Mouse (Mus musculus) brown adipose tissue, adult 24 weeks (tissue): ENCODE results near the gene Metrnl. TPM values are rescaled to one million over a fixed set of nuclear protein-coding genes. Genes with fewer than 3 reads are reported as not detected.
A peak's percentile ranks its signal among the peaks of the same experiment; 100 is the strongest.
"Not testable (repeated sequence)": the region's sequence is repeated elsewhere in the genome, so short reads cannot be mapped to it uniquely, and the experiment has no call there.

Source experiments
- H3K27ac ChIP-seq: fragments of 200-500 bp; replicated peaks from 2 replicates; pipeline ENCODE4 v1.5.1; 2012; ENCODE audit warnings: low read depth, mild to moderate bottlenecking, low read length
- H3K4me1 ChIP-seq: fragments of 200-500 bp; 2 replicates; pipeline ENCODE4 v1.6.1; 2012; ENCODE audit warnings: low read length, mixed read lengths; ENCODE audit not compliant: control insufficient read depth, insufficient read depth, insufficient read length
- H3K4me3 ChIP-seq: fragments of 200-500 bp; 2 replicates; pipeline ENCODE4 v1.5.1; 2012; ENCODE audit warnings: low read depth, mild to moderate bottlenecking, low read length, moderate library complexity; ENCODE audit not compliant: insufficient read depth
- polyA plus RNA-seq: library from polyadenylated mRNA; stranded (reverse); fragments of >200 nt; gene quantifications from 2 replicates; pipeline ENCODE4 v1.2.4, GENCODE M21; 2012; ENCODE audit not compliant: missing spikeins, insufficient read depth, insufficient read length

The Metrnl gene
- 7.3 and 12.5 TPM in 2 replicates for polyA plus RNA-seq

- Histone ChIP-seq H3K27ac (peak within 1 kb of the TSS; percentile 78), H3K4me3 (peak within 1 kb of the TSS; percentile 78)
Observed at GRCm38 (mm10) chr11:121701244-121701643, at the start of gene Metrnl. Gene Metrnl, plus strand, starts transcription at chr11:121701544.

GRCm38 (mm10) chr11:121651556-121651955 lies 49.8 kb upstream of the Metrnl start:
- peaks cover 9% of the 10 kb centered on the region for H3K4me1 ChIP-seq
- no peak overlapping the region for H3K4me3 ChIP-seq
- H3K27ac ChIP-seq = no peak overlapping the region

More at GRCm38 (mm10) chr11:121701244-121701643, at the start of gene Metrnl:
- 0 out of 2 replicates have a peak, but pooled peaks cover 3% of the 10 kb centered on the region for H3K4me1 ChIP-seq

- peak overlapping the region; percentile 69 for H3K27ac ChIP-seq
Observed at GRCm38 (mm10) chr11:121651983-121652382, 49.4 kb upstream of the Metrnl start.

GRCm38 (mm10) chr11:121652547-121653305 lies 48.6 kb upstream of the Metrnl start:
- Histone ChIP-seq H3K27ac (no peak overlapping the region), H3K4me1 (peaks cover 9% of the 10 kb centered on the region)

More at GRCm38 (mm10) chr11:121651983-121652382, 49.4 kb upstream of the Metrnl start:
- Histone ChIP-seq H3K4me3 (no peak overlapping the region), H3K4me1 (peaks cover 9% of the 10 kb centered on the region)

GRCm38 (mm10) chr11:121653631-121654030 lies 47.7 kb upstream of the Metrnl start:
- H3K4me3 ChIP-seq = no peak overlapping the region
- H3K27ac ChIP-seq = no peak overlapping the region
- peaks cover 9% of the 10 kb centered on the region for H3K4me1 ChIP-seq

More at GRCm38 (mm10) chr11:121652547-121653305, 48.6 kb upstream of the Metrnl start:
- H3K4me3 ChIP-seq = no peak overlapping the region

GRCm38 (mm10) chr11:121654406-121654945 lies 46.9 kb upstream of the Metrnl start:
- Histone ChIP-seq H3K27ac (no peak overlapping the region), H3K4me1 (peaks cover 9% of the 10 kb centered on the region)

GRCm38 (mm10) chr11:121655166-121655806 lies 46.1 kb upstream of the Metrnl start:
- peaks cover 9% of the 10 kb centered on the region for H3K4me1 ChIP-seq
- no peak overlapping the region for H3K4me3 ChIP-seq
- H3K27ac ChIP-seq = no peak overlapping the region

More at GRCm38 (mm10) chr11:121654406-121654945, 46.9 kb upstream of the Metrnl start:
- H3K4me3 ChIP-seq = no peak overlapping the region

- H3K27ac ChIP-seq = no peak overlapping the region
- H3K4me3 ChIP-seq = no peak overlapping the region
- peaks cover 9% of the 10 kb centered on the region for H3K4me1 ChIP-seq
Observed at GRCm38 (mm10) chr11:121655807-121656511, 45.4 kb upstream of the Metrnl start.

- H3K4me3 ChIP-seq = no peak overlapping the region
- peaks cover 9% of the 10 kb centered on the region; the same call in 1 of the 2 replicates for H3K4me1 ChIP-seq
- no peak overlapping the region for H3K27ac ChIP-seq
Observed at GRCm38 (mm10) chr11:121658151-121658550, 43.2 kb upstream of the Metrnl start.

- not testable (repeated sequence) for H3K4me1 ChIP-seq, H3K4me3 ChIP-seq
Observed at GRCm38 (mm10) chr11:121660604-121661003, 40.7 kb upstream of the Metrnl start.

GRCm38 (mm10) chr11:121661116-121661515 lies 40.2 kb upstream of the Metrnl start:
- H3K4me3 ChIP-seq = no peak overlapping the region
- H3K27ac ChIP-seq = no peak overlapping the region
- no peaks in the 10 kb centered on the region for H3K4me1 ChIP-seq

More at GRCm38 (mm10) chr11:121660604-121661003, 40.7 kb upstream of the Metrnl start:
- not testable (repeated sequence) for H3K27ac ChIP-seq

- H3K27ac ChIP-seq = no peak overlapping the region
- H3K4me3 ChIP-seq = no peak overlapping the region
- no peaks in the 10 kb centered on the region for H3K4me1 ChIP-seq
Observed at GRCm38 (mm10) chr11:121667541-121667940, 33.8 kb upstream of the Metrnl start.

- H3K4me1 ChIP-seq = peaks cover 3% of the 10 kb centered on the region; the same call in 1 of the 2 replicates
- H3K4me3 ChIP-seq = no peak overlapping the region
Observed at GRCm38 (mm10) chr11:121668776-121669175, 32.6 kb upstream of the Metrnl start.

GRCm38 (mm10) chr11:121670926-121671325 lies 30.4 kb upstream of the Metrnl start:
- H3K4me1 ChIP-seq = peaks cover 4% of the 10 kb centered on the region; the same call in 1 of the 2 replicates
- H3K4me3 ChIP-seq = no peak overlapping the region
- H3K27ac ChIP-seq = no peak overlapping the region

More at GRCm38 (mm10) chr11:121668776-121669175, 32.6 kb upstream of the Metrnl start:
- H3K27ac ChIP-seq = no peak overlapping the region
